Mouse (Mus musculus): ENCODE measurements around the gene Abhd4. TPM values are rescaled to one million over a fixed set of nuclear protein-coding genes. Genes with fewer than 3 reads are reported as not detected.

Abhd4 gene
- total and polyA plus RNA-seq, 2 experiments from 2014 or later, result 103 to 192 TPM

GRCm38 (mm10) chr14:54300136-54300535 is 46.1 kb downstream of the Abhd4 start:
- H3K36me3 ChIP-seq (replicated peaks; ENCODE audit: control insufficient read depth, insufficient read depth, low read length), result no peaks in the 10 kb centered on the region
- H3K27ac ChIP-seq (ENCODE audit: low read depth), result no peak overlapping the region
- peaks cover 3% of the 10 kb centered on the region; the same call in 1 of the 2 replicates for H3K9me3 ChIP-seq (replicated peaks; ENCODE audit: control insufficient read depth, low read length)
- no peak overlapping the region for H3K9ac ChIP-seq (replicated peaks; ENCODE audit: low read depth, low read length)
- 59% methylated on average over 5 of the region's 5 CpGs for WGBS
- H3K4me3 ChIP-seq (ENCODE audit: low read depth, low read length), result no peak overlapping the region
- no peak overlapping the region for H3K4me2 ChIP-seq (ENCODE audit: low read depth, low read length)
- ATAC-seq (ENCODE audit: insufficient read depth, low read depth), result no peak
- no peaks in the 10 kb centered on the region for H3K27me3 ChIP-seq (ENCODE audit: control insufficient read depth, insufficient read depth, low read length)
- H3K4me1 ChIP-seq (ENCODE audit: control insufficient read depth, insufficient read depth), result no peaks in the 10 kb centered on the region
- no peak for DNase-seq (ENCODE audit: low spot score)
- TF ChIP-seq EP300 (IDR thresholded peaks at IDR 0.05; ENCODE audit: low read depth) (no peak), CTCF (IDR thresholded peaks at IDR 0.05; ENCODE audit: low read depth) (no peak)

- no peak overlapping the region for H3K4me2 ChIP-seq (ENCODE audit: low read depth, low read length)
- H3K9ac ChIP-seq (replicated peaks; ENCODE audit: low read depth, low read length), result no peak overlapping the region
- H3K4me1 ChIP-seq (ENCODE audit: control insufficient read depth, insufficient read depth), result no peaks in the 10 kb centered on the region
- TF ChIP-seq CTCF (IDR thresholded peaks at IDR 0.05; ENCODE audit: low read depth) (no peak), EP300 (IDR thresholded peaks at IDR 0.05; ENCODE audit: low read depth) (no peak)
- H3K4me3 ChIP-seq (ENCODE audit: low read depth, low read length), result no peak overlapping the region
- WGBS, result 72% methylated on average over 3 of the region's 3 CpGs
- peaks cover 3% of the 10 kb centered on the region; the same call in 1 of the 2 replicates for H3K9me3 ChIP-seq (replicated peaks; ENCODE audit: control insufficient read depth, low read length)
- H3K27me3 ChIP-seq (ENCODE audit: control insufficient read depth, insufficient read depth, low read length), result no peaks in the 10 kb centered on the region
- ATAC-seq (ENCODE audit: insufficient read depth, low read depth), result no peak
- DNase-seq (ENCODE audit: low spot score), result no peak
- H3K27ac ChIP-seq (ENCODE audit: low read depth), result no peak overlapping the region
- no peaks in the 10 kb centered on the region for H3K36me3 ChIP-seq (replicated peaks; ENCODE audit: control insufficient read depth, insufficient read depth, low read length)
Observed at GRCm38 (mm10) chr14:54300676-54301075, 46.7 kb downstream of the Abhd4 start.

- DNase-seq (ENCODE audit: low spot score), result no peak
- 34% methylated on average over 3 of the region's 3 CpGs for WGBS
- Histone ChIP-seq H3K27ac (ENCODE audit: low read depth) (no peak overlapping the region), H3K36me3 (replicated peaks; ENCODE audit: control insufficient read depth, insufficient read depth, low read length) (no peaks in the 10 kb centered on the region), H3K9me3 (replicated peaks; ENCODE audit: control insufficient read depth, low read length) (no peaks in the 10 kb centered on the region), H3K27me3 (ENCODE audit: control insufficient read depth, insufficient read depth, low read length) (no peaks in the 10 kb centered on the region), H3K4me1 (ENCODE audit: control insufficient read depth, insufficient read depth) (no peaks in the 10 kb centered on the region), H3K9ac (replicated peaks; ENCODE audit: low read depth, low read length) (no peak overlapping the region), H3K4me3 (ENCODE audit: low read depth, low read length) (no peak overlapping the region), H3K4me2 (ENCODE audit: low read depth, low read length) (no peak overlapping the region)
- no peak for ATAC-seq (ENCODE audit: insufficient read depth, low read depth)
- TF ChIP-seq CTCF (IDR thresholded peaks at IDR 0.05; ENCODE audit: low read depth) (no peak), EP300 (IDR thresholded peaks at IDR 0.05; ENCODE audit: low read depth) (no peak)
Observed at GRCm38 (mm10) chr14:54311763-54312162, 57.8 kb downstream of the Abhd4 start.

Other genes starting within 250 kb of the Abhd4 start
- gene Dad1, start 84 bp upstream of the Abhd4 start, total RNA-seq (2014; rRNA removed; ENCODE audit: low replicate concordance), result 267 and 313 TPM in 2 replicates
- gene Dad1, start 84 bp upstream of the Abhd4 start, polyA plus RNA-seq (2015; fragmentation: Nextera tagmentation; extraction: Ambion mirVana), result 389 and 395 TPM in 2 replicates
- gene Olfr49, start 30.8 kb downstream of the Abhd4 start, total RNA-seq (2014; rRNA removed; ENCODE audit: low replicate concordance), result not detected in 2 replicates
- not detected in 2 replicates for gene Olfr49, start 30.8 kb downstream of the Abhd4 start, polyA plus RNA-seq (2015; fragmentation: Nextera tagmentation; extraction: Ambion mirVana)
- 136 and 152 TPM in 2 replicates for gene Oxa1l, start 106.6 kb downstream of the Abhd4 start, total RNA-seq (2014; rRNA removed; ENCODE audit: low replicate concordance)
- 99.3 and 109 TPM in 2 replicates for gene Oxa1l, start 106.6 kb downstream of the Abhd4 start, polyA plus RNA-seq (2015; fragmentation: Nextera tagmentation; extraction: Ambion mirVana)
- 11.3 and 16.6 TPM in 2 replicates for gene Slc7a7, start 163.6 kb downstream of the Abhd4 start, total RNA-seq (2014; rRNA removed; ENCODE audit: low replicate concordance)
- 6.7 and 8.9 TPM in 2 replicates for gene Slc7a7, start 163.6 kb downstream of the Abhd4 start, polyA plus RNA-seq (2015; fragmentation: Nextera tagmentation; extraction: Ambion mirVana)
- 132 and 145 TPM in 2 replicates for gene Mrpl52, start 172.7 kb downstream of the Abhd4 start, total RNA-seq (2014; rRNA removed; ENCODE audit: low replicate concordance)
- gene Mrpl52, start 172.7 kb downstream of the Abhd4 start, polyA plus RNA-seq (2015; fragmentation: Nextera tagmentation; extraction: Ambion mirVana), result 335 and 371 TPM in 2 replicates
- 59.9 and 73.2 TPM in 2 replicates for gene Mmp14, start 177.4 kb downstream of the Abhd4 start, total RNA-seq (2014; rRNA removed; ENCODE audit: low replicate concordance)
- gene Mmp14, start 177.4 kb downstream of the Abhd4 start, polyA plus RNA-seq (2015; fragmentation: Nextera tagmentation; extraction: Ambion mirVana), result 59.7 and 60.9 TPM in 2 replicates
- gene Lrp10, start 209.9 kb downstream of the Abhd4 start, total RNA-seq (2014; rRNA removed; ENCODE audit: low replicate concordance), result 81.5 and 110 TPM in 2 replicates
- 47.8 and 54.4 TPM in 2 replicates for gene Lrp10, start 209.9 kb downstream of the Abhd4 start, polyA plus RNA-seq (2015; fragmentation: Nextera tagmentation; extraction: Ambion mirVana)
- 0.77 TPM in 1 of 2 replicates, not detected in the other for gene Rem2, start 221.9 kb downstream of the Abhd4 start, total RNA-seq (2014; rRNA removed; ENCODE audit: low replicate concordance)
- gene Rem2, start 221.9 kb downstream of the Abhd4 start, polyA plus RNA-seq (2015; fragmentation: Nextera tagmentation; extraction: Ambion mirVana), result 0.15 and 0.27 TPM in 2 replicates